Mouse (Mus musculus) layer of hippocampus, adult 2 months (tissue): Measurements from ENCODE around the gene Mfsd8. TPM values are rescaled to one million over a fixed set of nuclear protein-coding genes. Genes with fewer than 3 reads are reported as not detected.
"Not testable (repeated sequence)": the region's sequence is repeated elsewhere in the genome, so short reads cannot be mapped to it uniquely, and the experiment has no call there.

Source experiments
- DNase-seq, 2 experiments: peaks; one replicate each; pipeline ENCODE4 v3.0.0; 2022; ENCODE audit warnings: low spot score in 2 of 2
- H3K27ac ChIP-seq: fragments of 200-600 bp; 2 replicates; pipeline ENCODE4 v1.8.1; 2022
- H3K4me3 ChIP-seq: fragments of 200-600 bp; 2 replicates; pipeline ENCODE4 v1.8.1; 2022; ENCODE audit warnings: mild to moderate bottlenecking
- CTCF ChIP-seq: fragments of 200-600 bp; conservative IDR thresholded peaks from 2 replicates; pipeline ENCODE4 v1.8.1; 2022; ENCODE audit warnings: antibody characterized with exemption, mild to moderate bottlenecking, moderate library complexity
- long read RNA-seq, 2 experiments: library from polyadenylated mRNA; stranded (forward); transcript quantifications; one replicate each; pipeline ENCODE4 v2.0.0; 2021; ENCODE audit warnings: borderline mapping rate in 2 of 2
- total RNA-seq, 2 experiments: library from RNA; stranded (reverse); gene quantifications; 2 replicates each; pipeline ENCODE4 v1.2.3; 2021

The Mfsd8 gene
- total RNA-seq = 10 to 100 TPM; 19.5 to 24.0 TPM
- long read RNA-seq, experiment 1, transcript Mfsd8-201 (12 exons, 3,151 nt) = major isoform, 9 of 13 reads
- long read RNA-seq, experiment 1, partial matches to known transcripts = 1 of 13 reads
- long read RNA-seq, experiment 1, other reads (novel, unspliced or antisense) = 3 of 13 reads
- long read RNA-seq, experiment 2, transcript Mfsd8-201 (12 exons, 3,151 nt) = major isoform, 17 of 24 reads
- long read RNA-seq, experiment 2, partial matches to known transcripts = 2 of 24 reads
- long read RNA-seq, experiment 2, other reads (novel, unspliced or antisense) = 5 of 24 reads

DNA sequence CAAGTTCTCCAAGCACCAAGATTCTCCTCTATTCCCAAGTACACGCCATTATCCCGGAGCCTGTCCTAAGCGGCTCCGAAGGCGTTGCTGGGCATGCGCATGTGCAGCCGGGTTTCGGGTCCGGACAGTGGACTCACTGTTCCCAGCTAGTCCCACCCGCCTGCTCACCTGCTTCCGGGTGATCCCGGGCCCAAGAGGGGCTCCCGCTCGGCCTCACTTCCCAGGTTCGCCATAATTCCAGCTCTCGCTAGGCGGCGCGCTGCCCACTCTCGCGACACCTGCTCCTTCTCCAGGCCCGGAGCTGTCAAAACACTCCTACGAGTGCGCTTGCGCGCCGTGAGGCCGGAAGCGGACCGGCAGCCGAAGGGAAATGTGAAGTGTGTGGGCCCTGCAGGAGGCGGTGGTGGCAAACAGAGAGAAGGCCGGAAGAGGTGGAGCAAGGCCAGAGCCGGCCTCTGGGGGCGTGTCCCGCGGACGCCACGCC is at the start of gene Mfsd8:
Mfsd8 (minus strand) TSS at position 414 of the 484 bp plus-strand sequence.
- peak; percentile 91 to 96 for DNase-seq
- H3K27ac ChIP-seq = peak within 1 kb of the TSS; percentile 92
- TF ChIP-seq CTCF = peak; percentile 67
- peak within 1 kb of the TSS; percentile 74 for H3K4me3 ChIP-seq

DNA sequence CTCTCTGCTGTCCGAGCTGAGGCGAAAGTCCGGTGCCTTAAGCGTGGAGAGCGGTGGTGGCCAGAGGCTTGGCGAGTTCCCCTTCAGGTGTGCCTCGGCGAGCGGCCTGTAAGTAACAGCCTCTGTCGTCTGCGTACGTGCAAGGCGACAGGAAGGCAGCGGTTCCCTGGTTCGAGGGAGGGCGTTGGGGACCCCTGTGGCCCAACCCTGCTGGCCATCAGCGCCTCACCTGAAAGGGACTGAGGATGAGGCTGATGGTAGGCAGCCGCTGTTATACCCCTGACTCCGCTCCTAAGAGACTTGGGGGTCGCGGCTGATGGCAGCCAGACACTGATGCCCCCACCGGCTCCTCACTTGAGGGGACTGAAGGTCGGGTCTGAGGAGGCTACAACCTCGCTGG is 47.6 kb upstream of the Mfsd8 start:
- DNase-seq = not testable (repeated sequence)
- H3K4me3 ChIP-seq = peak overlapping the region; percentile 67
- H3K27ac ChIP-seq = peak overlapping the region; percentile 79

DNA sequence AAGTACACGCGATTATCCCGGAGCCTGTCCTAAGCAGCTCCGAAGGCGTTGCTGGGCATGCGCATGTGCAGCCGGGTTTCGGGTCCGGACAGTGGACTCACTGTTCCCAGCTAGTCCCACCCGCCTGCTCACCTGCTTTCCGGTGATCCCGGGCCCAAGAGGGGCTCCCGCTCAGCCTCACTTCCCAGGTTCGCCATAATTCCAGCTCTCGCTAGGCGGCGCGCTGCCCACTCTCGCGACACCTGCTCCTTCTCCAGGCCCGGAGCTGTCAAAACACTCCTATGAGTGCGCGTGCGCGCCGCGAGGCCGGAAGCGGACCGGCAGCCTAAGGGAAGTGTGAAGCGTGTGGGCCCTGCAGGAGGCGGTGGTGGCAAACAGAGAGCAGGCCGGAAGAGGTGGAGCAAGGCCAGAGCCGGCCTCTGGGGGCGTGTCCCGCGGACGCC is 47.2 kb upstream of the Mfsd8 start:
- peak overlapping the region; percentile 84 for H3K27ac ChIP-seq
- TF ChIP-seq CTCF = peak; percentile 70
- peak; percentile 97 to 98 for DNase-seq
- H3K4me3 ChIP-seq = peak overlapping the region; percentile 67

DNA sequence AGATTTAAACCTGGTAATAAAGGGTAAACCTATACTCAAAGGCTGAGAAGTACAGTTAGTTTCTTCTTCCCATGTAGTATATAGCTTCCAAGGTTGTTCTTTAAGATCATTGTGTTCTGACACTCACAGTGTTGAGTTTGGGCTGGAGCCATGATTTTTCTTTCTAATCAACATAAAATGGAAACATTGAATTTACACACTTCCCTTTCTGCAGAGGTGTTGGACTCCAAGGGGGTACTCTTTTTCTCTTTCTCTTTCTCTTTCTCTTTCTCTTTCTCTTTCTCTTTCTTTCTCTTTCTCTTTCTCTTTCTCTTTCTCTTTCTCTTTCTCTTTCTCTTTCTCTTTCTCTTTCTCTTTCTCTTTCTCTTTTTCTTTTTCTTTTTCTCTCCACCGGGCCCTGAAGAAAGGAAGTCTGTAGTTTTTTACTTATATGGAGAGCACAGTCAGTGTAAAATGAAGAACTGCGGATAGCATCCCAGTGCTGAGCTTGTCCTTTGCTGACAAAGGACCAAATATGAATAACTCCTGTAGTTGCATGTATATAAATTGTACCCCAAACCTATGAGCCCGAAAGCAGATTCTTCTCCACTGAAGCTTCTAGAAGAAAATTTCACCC is 6.5 kb upstream of the Mfsd8 start:
- H3K4me3 ChIP-seq, H3K27ac ChIP-seq, DNase-seq: not testable (repeated sequence)

DNA sequence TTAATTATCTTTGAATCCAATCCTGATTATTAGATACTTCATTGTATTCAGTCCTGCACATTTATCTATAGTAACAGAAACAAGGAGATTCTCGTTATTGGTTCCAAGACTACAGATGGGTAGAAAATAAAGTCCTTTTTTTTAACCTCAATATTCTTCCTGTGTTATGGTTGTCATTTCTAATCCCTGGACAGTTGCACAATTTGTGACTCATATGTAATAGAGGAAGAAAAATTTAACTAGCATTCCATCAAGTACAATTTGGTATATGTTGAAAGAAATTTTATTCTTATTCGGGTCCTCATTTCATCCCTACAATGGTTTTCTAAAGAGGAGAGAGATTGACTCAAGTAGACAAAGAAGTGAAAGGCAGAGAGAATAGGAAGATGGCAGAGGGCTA is 1.2 kb upstream of the Mfsd8 start:
- H3K4me3 ChIP-seq, DNase-seq, H3K27ac ChIP-seq: not testable (repeated sequence)

DNA sequence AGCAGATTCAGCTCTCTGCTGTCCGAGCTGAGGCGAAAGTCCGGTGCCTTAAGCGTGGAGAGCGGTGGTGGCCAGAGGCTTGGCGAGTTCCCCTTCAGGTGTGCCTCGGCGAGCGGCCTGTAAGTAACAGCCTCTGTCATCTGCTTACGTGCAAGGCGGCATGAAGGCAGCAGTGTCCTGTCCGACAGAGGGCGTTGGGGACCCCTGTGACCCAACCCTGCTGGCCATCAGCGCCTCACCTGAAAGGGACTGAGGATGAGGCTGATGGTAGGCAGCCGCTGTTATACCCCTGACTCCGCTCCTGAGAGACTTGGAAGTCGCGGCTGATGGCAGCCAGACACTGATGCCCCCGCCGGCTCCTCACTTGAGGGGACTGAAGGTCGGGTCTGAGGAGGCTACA is 332 bp upstream of the Mfsd8 start:
- Histone ChIP-seq H3K4me3 (peak overlapping the region; percentile 74), H3K27ac (peak overlapping the region; percentile 83)
- peak; percentile 26 to 41 for DNase-seq
- 0 out of 2 replicates have a peak, but pooled peaks have one; percentile 5 for TF ChIP-seq CTCF

DNA sequence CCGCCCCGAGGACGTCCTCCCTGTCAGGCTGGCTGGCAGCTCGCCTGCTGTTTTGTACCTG is 101 bp upstream of the Mfsd8 start, which contains the start of gene Abhd18:
Abhd18 (plus strand) TSS at position 14 of the 61 bp plus-strand sequence.
- Histone ChIP-seq H3K4me3 (peak within 1 kb of the TSS; percentile 74), H3K27ac (peak within 1 kb of the TSS; percentile 92)
- DNase-seq = not testable (repeated sequence)

DNA sequence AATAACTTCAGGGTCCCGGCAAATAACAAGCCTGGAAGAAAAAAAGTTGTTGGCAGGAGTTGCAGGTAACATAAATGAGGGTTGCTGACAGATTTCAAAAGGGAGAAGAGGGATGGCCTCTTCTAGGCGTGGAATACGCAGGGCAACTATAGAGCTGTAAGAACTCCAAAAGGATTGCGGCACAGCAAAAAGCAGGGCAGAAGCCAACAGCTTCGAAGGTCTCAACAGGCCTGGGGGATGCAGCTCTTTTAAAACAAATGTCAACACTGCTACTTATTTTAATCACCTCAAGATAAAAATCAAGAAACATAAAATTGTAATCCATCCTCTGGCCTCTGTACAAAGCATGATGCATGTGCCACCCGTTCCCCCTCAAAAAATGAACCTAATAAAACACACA is 1.2 kb downstream of the Mfsd8 start:
- peak overlapping the region; percentile 92 for H3K27ac ChIP-seq
- not testable (repeated sequence) for DNase-seq

DNA sequence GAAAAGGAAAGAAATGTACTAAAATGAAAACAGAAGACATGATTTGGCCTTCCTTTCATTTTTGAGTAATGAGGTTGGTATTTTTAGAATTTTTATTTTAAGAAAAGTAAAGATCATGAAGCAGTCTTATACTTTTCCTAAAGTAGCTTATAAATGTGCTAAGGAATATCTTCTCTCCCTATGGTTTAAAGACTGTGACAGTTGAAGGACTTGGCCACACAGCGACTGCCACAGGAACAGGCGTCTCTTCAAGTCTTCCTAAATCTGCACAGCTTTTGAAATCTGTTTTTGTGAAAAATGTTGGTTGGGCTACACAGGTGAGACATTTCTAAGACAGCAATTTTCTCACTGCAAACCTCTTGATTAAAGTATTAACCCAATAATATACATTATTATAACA is 33.4 kb downstream of the Mfsd8 start:
- no peak for TF ChIP-seq CTCF
- Histone ChIP-seq H3K4me3 (no peak overlapping the region), H3K27ac (no peak overlapping the region)
- no peak for DNase-seq

More for the DNA sequence above, 1.2 kb downstream of the Mfsd8 start:
- H3K4me3 ChIP-seq = peak overlapping the region; percentile 66

DNA sequence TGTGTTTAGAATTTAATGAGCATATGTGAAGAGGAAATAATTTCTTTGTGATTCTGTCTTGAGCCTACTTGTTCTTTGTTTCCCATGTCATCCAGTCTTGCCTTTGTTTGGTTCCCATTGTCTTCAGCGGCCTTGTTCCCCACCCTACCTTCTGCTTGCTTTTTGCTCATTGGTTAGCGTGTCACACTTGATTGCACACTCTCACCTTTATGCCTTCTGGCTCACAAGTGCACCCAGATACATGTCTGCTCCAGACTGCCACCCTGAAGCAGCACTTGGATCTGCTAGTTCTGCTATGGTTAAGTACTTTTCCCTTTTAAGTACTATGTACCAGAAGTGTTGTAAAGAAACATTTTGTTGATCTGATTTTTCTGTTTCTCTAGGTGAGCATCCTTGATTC is 36.8 kb downstream of the Mfsd8 start:
- H3K4me3 ChIP-seq = no peak overlapping the region
- no peak overlapping the region for H3K27ac ChIP-seq
- DNase-seq = no peak
- TF ChIP-seq CTCF = no peak

DNA sequence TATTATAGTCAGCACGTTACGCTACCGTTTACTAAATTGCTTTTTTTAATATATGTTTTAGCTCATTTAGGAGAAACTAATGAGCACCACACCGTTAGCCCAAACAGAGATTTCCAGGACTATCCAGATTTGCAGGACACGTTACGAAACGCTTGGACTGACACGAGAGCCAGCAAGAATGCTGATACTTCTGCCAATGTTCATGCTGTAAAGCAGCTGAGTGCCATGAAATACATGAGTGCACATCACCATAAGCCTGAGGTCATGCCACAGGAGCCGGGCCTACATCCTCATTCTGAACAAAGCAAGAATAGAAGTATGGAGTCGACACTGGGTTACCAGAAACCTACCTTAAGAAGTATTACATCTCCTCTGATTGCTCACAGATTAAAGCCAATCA is 38.0 kb downstream of the Mfsd8 start:
- Histone ChIP-seq H3K4me3 (no peak overlapping the region), H3K27ac (no peak overlapping the region)
- no peak for DNase-seq
- TF ChIP-seq CTCF = no peak

DNA sequence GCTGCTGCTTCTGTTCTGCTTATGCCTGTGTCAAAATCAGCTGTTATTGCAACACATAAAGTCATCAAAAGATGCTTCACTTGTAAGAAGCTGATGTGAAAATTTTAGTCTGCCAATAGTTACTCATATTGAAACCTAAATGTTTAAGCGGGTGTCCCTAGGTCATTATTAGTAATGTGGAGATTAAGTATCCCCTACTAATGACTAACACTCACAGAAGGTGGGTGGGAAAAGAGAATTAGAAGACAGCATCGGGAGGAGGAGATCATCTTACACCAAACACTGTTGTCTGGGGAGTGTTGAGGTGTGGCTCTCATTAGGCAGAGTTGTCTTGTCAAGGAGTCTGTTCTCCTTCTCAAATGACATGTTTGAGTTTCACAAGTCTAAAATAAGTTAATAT is 39.8 kb downstream of the Mfsd8 start:
- no peak overlapping the region for H3K27ac ChIP-seq
- no peak for DNase-seq
- no peak overlapping the region for H3K4me3 ChIP-seq
- no peak for TF ChIP-seq CTCF

DNA sequence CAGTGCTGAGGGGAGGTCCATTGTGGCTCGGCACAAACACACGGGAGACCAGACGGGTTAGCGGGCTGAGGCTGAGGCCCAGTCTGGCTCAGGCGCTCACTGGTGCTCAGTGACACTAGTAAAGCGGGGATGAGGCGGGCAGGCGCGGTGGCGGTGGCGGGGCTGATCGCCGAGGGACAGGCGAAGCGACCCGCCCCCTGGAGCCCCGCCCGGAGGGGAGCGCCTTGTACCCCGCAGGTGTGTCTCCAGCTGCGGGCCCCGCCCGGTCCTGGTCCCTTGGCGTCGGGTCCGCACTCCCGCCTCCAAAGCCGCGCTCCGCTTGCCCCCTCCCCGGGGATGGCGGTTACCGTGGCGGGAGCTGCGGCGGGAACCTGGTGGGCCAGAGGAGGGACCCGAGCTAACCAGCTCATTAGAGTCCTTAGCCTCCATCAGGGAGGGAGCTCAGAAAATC is 46.3 kb downstream of the Mfsd8 start:
- H3K27ac ChIP-seq = no peak overlapping the region
- peak in 1 of 2 experiments; percentile 4 for DNase-seq
- TF ChIP-seq CTCF = no peak

More for the DNA sequence above, 46.3 kb downstream of the Mfsd8 start:
- H3K4me3 ChIP-seq = peak overlapping the region; percentile 85
